Mouse (Mus musculus) skeletal muscle tissue, adult 2 months (tissue): ENCODE measurements around the gene Lrp2bp.

ENCODE experiments used
- DNase-seq: peaks from one replicate; pipeline ENCODE4 v3.0.0-alpha.2; 2012; ENCODE audit warnings: low read depth, low spot score

Gene Lrp2bp

DNA sequence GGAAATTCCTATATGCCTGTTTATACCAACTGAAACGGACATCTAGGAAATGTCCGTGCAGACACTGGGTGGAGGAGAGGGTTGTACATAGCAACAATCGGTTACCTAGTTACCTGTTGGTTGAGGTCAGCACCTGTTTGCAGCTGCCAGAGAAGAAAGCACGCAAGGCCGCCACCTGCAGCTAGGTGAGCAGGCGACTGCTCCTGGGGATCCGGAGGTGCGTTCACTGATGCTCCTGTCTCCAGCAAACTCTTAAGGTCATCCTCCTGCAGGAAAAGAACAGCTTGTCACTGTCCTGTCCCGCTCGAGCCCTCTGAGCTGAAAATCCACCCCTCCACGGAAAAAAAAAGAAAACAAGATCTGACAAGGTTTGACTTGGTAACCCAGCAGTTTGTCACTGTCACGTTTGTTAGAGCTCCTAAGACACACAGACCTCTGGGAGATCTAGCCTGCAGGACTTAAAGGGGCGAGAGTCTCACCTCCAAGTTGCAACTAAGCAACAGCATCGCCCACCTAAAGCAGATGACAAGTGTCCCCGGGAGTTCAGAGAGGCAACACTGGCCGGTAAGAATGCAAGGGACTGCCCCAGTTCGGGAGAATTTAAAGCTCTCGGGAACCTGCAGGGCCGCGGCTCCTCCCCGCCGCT lies at the start of gene Lrp2bp:
Gene Lrp2bp (plus strand): TSS at position 166 of the 646 bp plus-strand sequence.
- DNase-seq: no peak

DNA sequence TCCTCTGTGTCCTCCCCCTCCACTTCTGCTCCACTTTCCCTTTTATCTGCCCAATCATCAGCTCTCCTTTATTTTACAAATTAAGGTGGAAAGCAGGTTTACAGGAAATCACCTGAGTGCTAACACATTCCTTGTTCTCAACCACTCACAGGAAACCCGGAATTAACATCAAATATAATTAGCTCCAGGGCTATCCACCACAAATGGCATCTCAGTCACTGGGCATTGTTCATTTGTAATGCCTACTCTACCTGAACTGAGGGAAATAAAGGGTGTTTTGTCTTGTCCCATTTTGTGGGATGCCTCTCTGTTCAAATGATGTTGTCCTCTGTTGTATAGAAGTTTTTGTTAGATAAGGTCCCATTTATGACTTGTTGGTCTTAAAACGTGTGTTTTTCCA lies 48.5 kb upstream of the Lrp2bp start:
- DNase-seq: no peak

DNA sequence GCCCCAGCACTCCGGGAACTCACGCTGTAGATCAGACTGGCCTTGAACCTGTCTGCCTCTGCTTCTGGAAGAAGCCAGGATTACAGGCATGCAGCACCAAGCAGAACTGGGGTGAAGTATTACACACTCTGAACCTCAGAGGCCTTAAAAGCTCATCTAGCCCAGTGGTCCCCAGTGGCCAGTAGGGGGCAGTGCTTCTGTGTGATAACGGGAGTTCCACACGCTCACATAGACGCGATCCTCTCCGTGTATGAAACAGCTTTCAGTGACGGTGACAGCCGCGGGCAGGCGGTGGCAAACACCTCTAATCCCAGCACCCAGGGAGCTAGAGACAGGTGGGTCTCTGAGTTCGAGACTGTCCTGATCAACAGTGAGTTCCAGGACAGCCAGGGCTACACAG lies 28.2 kb upstream of the Lrp2bp start:
- DNase-seq: no peak

DNA sequence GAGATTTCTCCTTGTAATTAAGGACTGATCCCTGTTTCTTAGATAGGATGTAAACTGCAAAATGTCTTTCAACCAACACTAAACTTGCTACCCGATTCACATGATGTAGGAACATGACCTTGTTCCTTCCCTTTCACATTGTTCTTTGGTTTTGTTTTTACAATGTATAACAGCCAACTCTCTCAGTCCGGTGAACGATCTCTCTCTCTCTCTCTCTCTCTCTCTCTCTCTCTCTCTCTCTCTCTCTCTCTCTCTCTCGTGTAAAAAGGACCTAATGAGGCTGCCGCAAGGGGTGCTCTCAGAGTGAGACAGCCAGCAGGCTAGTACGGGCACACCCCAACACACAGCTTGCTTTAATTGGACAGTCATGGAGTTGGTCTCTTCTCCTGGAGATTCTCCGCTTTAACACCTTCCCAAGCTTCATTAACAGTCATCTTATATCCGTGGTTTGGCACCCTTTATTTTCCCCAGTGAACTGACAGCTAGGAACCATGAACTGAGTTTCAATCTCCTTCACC lies 25.1 kb upstream of the Lrp2bp start:
- DNase-seq: no peak

DNA sequence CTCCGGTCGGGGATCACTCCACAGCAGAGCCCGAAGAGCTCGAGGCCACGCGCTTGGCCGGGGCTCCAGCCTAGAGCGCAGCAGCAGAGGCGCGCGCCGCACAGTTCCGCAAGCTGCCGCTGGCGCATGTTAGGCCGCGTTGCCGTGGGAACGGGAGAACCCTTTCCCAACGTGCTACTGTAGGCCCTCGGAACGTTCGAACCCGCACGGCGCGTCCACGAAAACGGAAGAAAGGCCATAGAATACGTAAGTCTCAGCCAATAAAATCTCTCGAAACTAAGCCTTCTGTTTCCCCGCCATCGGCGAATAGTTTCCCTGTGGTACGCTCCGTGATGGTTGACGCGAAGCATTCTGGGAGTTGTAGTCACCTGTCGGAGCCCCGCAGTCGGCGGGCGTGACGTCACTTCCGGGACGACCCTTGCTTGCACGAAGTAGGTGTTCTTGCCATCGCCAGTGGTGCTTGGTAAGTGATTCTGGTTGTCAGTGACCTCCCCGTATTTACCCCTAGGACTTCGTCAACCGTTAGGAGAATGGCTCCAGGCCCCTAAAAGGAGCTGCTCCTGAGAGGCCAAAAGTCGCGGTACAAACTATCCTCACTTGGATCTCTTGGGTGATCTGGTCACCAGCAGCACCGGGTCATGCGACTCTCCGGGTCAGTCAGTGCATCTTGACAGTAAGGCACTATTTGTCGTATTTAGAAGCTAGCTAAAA lies 23.8 kb upstream of the Lrp2bp start, which contains the start of the genes 1700029J07Rik and Ufsp2:
Gene 1700029J07Rik (minus strand): TSS at position 127 of the 711 bp plus-strand sequence.
Gene Ufsp2 (plus strand): TSS at position 403 of the 711 bp plus-strand sequence.
- peak; percentile 96 for DNase-seq

DNA sequence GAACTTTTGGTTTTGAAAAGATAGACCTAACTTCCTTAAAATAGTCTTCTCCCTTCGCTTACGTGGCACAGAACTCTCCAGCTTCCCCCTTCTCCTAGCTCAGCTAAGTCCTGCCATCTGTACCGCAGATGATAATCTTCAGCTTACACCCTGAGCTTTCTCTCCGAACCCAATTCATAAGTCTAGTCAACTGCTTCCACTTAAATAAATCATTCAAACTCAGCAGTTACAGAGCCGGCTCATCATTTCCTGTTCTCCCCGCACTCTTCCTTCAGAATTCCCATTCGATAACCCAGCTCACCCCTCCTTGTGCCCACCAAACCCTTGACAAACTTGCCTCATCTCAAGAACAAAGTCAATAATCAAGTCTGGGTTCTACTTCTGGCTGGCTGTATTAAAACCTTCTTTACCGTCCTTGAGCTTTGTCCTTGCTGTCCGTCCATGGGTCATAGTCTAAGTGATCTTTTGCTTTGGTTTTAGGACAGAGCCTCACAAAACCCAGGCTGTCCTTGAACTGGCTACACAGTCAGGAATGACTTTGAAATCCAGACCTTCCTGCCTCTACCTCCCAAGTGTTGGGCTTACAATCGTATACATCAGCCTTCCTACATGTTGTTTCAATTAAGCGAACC lies 23.1 kb upstream of the Lrp2bp start:
- DNase-seq: no peak

DNA sequence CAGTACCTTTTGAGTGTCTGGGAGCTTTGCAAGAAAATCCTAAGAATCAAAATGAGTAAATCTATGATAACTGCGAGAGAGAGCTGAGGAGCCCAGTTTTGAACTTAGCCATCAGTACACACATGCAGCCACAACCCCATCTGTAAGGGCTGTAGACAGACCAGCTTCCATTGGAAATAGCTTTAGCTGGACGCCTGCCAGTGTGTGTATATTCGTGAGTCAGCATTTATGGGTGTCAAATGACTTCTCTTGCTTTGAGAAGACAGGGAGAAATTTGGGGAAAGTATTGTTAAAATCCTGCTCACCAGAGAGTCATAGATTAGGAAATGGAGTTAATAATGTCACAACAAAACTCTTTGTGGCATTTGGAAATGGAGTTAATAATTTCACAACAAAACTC lies 12.4 kb upstream of the Lrp2bp start:
- DNase-seq: no peak

DNA sequence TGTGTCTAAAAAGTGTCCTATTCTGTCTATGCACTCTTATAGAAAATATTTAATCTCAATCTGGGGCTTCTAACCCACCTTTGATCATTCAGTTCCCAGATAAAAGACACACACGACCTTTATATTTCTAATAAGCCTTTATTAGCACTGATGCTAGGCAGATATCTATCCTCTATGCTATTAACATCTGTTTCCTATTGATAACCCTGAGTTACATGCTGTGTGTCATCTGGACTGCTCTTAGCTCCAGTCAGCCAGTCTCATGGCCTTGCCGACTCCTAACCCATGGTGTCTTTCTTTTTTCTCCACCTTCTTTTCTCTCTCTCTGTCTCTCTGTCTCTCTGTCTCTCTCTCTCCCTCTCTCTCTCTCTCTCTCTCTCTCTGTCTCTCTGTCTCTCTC lies 10.9 kb upstream of the Lrp2bp start:
- DNase-seq: no peak

DNA sequence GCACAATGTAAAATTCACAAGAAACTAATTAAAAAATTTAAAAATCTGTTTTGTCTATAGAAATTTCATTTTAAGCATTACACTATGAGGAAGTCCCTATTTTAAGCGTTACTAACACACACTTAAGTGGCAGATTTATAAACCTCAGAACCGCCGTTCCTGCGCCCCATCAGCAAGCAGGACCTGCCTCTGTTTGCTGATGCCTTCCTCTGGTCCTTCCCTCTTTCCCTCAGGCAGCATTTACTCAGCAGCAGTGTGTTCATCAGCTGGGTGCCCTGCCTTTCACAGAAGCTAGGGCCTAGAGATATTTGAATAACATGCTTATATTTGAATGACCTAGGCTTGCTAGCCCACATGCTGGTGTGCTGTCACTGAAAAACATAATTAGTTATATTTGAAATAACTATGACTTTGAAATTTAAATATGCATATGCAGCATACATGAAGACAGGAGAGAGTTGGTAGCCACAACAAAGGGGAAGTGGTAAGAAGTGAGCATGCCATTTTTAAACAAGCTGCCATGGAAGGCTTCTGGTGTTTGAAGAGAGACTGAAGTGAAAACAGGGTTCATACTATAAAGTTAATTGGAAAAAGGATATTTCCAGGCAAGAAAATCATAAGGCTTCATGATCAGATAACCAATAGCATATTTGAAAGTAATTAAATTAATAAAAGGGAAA lies 8.3 kb upstream of the Lrp2bp start:
- no peak for DNase-seq

DNA sequence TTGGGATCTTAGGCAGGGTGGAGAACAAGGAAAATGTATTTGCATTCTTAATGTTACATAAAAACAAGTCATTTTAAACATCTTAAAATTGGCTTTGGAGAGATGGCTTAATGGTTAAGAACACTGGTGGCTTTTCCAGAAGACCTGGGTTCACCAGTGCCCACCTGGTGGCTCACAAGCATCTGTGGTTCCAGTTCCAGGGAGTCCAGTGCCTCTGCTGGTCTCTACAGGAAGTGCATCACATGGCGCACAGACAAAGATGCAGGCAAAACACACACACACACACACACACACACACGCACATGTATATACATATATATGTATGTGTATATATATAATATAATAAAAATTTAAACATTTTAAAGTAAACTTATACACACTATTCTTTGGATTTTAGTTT lies 5.0 kb upstream of the Lrp2bp start:
- DNase-seq: no peak

DNA sequence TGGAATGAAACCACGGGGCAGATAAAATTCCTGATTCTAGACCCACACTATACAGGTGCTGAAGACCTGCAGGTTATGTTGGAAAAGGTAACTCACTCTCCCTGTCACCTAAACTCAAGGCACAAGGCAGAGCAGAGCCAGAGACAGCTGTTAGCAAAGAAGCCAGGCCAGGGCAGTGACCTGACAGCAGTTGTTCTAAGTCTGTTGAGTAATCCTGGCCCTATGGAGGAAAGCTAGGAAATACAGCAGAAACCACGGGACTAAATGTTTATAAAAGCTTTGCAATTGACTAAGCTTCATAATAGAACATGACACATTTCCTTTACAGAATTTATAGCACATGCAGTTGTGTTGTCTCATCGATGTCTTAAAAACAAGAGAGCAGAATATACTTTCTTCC lies 3.5 kb upstream of the Lrp2bp start:
- DNase-seq: no peak

DNA sequence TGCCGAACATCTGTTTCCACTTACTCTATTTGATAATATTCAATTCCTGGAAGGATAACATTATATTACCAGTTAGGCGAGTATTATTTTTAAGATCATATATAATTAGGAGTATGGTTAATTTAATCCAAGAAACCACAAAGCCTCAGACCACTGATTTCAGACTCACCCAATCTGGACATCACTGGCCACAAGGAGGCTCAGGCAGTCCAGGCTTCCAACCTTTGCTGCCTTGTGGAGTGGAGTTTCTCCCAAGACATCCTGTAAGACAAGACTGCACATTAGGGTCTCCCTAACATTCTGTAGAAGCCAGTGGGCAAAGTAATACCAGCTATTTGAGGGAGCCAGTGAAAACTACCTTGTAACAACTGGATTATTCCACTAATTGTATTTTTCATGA lies 875 bp upstream of the Lrp2bp start:
- DNase-seq: no peak

DNA sequence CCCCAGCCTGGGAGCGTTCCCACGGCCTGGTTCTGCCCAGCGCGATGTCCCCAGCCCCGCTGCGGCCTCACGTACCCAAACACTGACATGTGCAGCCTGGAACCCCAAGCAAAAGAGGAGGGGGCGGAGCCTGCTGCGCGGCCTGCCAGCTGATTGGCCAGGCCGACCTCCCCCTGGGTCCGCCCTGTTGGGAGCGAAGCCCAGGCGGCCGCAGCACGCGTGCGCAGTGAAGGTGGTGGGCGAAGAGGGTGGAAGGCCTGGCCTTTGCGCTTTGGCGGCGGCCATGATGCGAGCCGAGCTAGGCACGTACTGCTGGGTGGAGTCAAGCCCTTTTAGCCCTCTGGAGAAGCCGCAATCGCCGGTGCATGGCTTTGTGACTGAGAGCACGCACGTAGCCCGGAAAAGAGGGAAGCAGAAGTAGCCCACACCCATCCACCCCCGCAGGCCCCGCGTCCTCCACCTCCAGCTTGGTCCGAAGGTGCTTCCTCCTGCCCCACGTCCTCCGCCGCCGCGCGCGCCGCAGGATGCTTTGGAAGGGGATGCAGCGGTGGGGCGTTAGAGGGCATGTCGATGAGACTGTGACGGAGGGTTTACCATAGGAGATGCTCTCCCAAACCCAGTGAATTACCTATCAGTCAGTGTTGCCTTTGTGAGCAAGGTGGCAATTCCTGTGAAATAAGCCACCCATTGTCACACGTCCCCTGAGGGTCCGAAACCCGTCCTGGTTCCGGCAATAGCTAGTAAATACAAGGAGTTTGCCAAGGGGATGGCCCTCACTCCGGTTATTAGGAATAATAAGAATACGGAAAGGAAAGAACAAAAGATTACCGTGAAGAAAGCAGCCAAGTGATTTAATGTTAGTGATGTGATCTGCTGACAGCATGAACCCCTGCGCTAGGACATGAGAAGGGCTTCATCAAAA lies 942 bp downstream of the Lrp2bp start:
- DNase-seq: peak; percentile 99

DNA sequence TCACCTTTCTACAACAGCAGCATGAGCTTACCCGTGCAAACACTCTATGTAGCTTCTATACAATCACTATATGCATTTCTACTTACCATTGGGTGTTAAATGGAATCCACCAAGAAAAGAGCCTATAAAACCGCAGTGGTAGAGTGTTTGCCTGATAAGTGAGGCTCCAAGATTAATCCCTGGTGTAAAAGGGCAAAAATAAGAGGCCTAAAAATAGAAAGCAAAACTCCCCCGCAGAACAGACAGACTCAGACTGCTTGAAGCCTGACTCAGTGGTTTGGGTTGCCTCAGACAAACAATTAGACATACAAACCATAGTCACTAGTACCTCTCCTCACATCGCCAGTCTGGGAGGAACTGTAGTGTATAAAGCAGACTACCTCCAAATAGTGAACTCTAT lies 6.5 kb downstream of the Lrp2bp start, which contains the start of gene Ankrd37:
Gene Ankrd37 (minus strand): TSS at position 112 of the 400 bp plus-strand sequence.
- no peak for DNase-seq

DNA sequence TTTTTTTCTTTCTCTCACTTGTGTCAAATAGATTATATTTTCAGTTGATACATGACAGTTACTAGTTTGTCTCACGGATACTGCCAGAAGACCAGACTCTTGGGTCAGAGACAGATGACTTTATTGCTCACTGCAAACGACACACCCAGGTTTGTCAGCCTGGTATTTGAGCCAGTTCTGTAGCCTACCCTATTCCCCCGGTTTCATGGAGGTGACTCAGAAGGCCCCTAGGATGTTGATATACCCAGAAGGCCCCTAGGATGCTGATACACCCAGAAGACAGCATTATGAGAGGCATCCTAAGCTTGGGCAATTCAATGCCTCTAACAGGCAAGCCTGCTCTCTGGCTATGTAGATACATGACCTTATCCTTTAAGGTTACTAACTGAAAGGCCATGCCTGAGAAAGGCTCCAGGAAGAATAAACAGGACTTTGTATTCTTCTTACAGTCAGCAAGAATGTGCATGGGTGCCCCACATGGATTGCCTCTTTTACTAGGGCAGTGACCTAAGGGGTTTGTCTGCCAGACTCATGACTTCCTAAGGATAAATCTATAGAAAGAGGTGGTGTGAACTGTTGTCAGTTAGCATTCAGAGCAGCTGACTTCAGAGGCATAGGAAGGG lies 8.1 kb downstream of the Lrp2bp start:
- no peak for DNase-seq

DNA sequence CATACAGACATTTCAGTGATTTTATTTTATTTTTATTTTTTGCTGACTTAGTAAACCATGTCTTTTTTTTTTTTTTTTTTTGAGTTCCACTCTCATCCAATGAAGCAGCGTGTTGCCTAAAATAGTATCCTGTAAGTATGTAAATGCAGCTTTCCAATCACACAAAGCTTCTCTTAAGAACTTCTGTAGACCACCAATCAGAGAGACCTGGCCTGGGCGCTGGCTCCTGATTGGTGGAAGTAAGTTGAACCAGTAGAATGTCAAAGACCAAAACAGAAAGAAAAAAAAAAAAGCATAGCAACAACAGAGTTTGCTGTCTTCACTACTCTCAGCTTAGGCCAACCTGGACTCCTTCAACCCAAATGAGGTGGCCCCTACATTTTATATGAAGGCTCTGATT lies 11.2 kb downstream of the Lrp2bp start:
- DNase-seq: peak; percentile 61

DNA sequence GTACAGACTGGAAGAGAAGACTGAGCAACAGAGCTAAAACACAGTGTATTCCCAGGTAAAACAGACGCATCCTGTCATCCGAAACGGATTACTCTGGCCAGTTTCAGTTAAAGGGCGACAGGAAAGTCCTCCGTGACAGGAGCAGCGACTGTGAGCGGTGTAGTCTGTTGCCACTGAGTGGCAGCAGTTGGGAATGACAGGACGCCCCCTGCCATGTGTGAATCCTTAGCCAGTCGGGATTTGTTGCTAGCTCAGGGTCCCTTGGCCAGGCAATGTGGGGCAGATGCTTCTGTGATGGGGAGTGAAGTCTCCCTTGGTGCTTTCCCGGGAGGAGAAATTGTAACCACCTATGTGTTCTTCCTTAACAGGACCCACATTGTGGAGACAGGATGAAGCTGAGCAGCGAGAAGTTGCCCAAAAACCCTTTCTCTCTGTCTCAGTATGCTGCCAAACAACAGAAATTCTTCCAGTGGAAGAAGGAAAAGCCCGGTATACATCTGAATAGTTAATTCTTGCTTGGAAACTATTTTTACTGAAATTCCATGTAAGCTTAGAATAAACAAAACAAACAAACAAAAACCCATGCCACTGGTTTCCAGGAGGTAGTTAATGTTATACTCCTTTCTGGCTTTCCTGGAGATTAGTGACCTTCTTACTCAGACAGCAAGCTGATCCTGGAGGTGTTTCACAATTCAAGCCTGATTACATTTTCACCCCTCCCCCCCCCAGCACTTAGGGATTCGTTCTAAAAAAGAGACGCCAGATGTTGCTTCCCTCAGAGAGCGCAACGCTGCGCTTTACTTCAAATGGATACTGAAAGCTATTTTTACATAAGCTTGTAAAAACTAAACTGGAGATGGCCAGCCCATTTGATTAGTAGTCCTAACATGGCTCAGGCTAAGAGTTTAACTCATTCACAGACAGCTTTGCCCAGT lies 11.9 kb downstream of the Lrp2bp start:
- DNase-seq: peak; percentile 36

DNA sequence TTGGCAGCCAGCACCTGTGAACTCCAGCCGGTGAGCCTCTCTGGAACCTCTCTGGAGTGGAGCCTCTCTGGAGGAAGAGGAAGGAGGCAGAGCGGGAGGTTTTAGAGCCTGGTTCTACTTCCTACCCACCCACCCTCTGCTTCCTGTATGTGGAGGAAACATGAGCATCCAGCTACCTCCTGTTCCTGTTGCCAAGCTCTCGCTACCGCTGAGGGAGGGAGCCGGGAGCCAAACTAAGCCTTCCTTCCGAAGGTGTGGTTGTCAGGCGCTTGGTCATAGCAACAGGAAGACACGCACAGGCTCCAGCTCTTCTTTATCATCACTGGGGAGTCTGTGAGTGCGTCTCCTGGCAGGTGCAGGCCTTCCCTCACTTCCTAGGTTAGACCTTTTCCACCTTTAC lies 23.1 kb downstream of the Lrp2bp start:
- DNase-seq: no peak

DNA sequence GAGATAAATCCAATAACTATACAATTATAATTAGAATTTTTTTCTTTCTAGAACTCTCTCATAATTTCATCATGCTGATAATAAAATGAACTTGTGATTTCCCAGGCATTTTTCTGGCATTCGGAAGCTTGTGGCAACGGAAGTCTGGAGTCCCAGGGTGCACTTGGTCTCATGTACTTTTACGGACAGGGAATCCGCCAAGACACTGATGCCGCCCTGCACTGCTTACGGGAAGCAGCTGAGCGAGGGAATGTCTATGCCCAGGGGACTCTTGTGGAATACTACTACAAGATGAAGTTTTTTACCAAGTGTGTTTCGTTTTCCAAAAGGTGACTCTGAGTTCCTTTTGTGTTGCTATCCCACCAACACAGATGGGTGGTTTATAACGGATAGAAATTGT lies 23.7 kb downstream of the Lrp2bp start:
- DNase-seq: no peak
